Mouse (Mus musculus) ES-Bruce4 (cell line): Measurements from ENCODE around the gene Mcoln2. TPM values are rescaled to one million over a fixed set of nuclear protein-coding genes. Genes with fewer than 3 reads are reported as not detected.

Experiments
- H3K27ac ChIP-seq: 2 replicates; pipeline ENCODE4 v1.5.1; 2012; ENCODE audit warnings: low read length, inconsistent platforms; ENCODE audit not compliant: insufficient read depth
- H3K27me3 ChIP-seq: 2 replicates; pipeline ENCODE4 v1.6.1; 2012; ENCODE audit warnings: mild to moderate bottlenecking, low read length, inconsistent platforms; ENCODE audit not compliant: control insufficient read depth, poor library complexity, insufficient read depth, severe bottlenecking
- H3K36me3 ChIP-seq: 2 replicates; pipeline ENCODE4 v1.6.1; 2012; ENCODE audit warnings: inconsistent platforms, mild to moderate bottlenecking, low read length, moderate library complexity; ENCODE audit not compliant: control insufficient read depth, poor library complexity, insufficient read depth, severe bottlenecking
- H3K4me1 ChIP-seq: one replicate; pipeline ENCODE4 v1.8.1; 2011; ENCODE audit warnings: low read length; ENCODE audit not compliant: control insufficient read depth, insufficient read depth
- H3K4me3 ChIP-seq: 2 replicates; pipeline ENCODE4 v1.5.1; 2011; ENCODE audit warnings: low read depth, mild to moderate bottlenecking, low read length
- H3K9ac ChIP-seq: 2 replicates; pipeline ENCODE4 v1.6.1; 2012; ENCODE audit warnings: low read depth, mild to moderate bottlenecking, inconsistent platforms; ENCODE audit not compliant: poor library complexity, severe bottlenecking
- H3K9me3 ChIP-seq: replicated peaks from 2 replicates; pipeline ENCODE4 v1.6.1; 2012; ENCODE audit warnings: mild to moderate bottlenecking, low read length, inconsistent platforms; ENCODE audit not compliant: control insufficient read depth, poor library complexity, insufficient read depth, severe bottlenecking
- CTCF ChIP-seq: IDR thresholded peaks from one replicate; pipeline ENCODE4 v1.8.1; 2011; ENCODE audit warnings: low read depth, low read length
- EP300 ChIP-seq: IDR thresholded peaks from 2 replicates; pipeline ENCODE4 v1.6.1; 2011; ENCODE audit warnings: low read depth, low read length; ENCODE audit not compliant: insufficient read depth
- POLR2A ChIP-seq: IDR thresholded peaks from one replicate; pipeline ENCODE4 v1.8.1; 2011; ENCODE audit warnings: low read length; ENCODE audit not compliant: insufficient read depth
- polyA plus RNA-seq: library from polyadenylated mRNA; stranded (reverse); fragments of >200 nt; gene quantifications from 2 replicates; pipeline ENCODE4 v1.2.4, GENCODE M21; 2011; ENCODE audit warnings: low read depth; ENCODE audit not compliant: missing spikeins, insufficient read depth, insufficient read length

Mcoln2 gene
- polyA plus RNA-seq, 1 experiment = not detected

DNA sequence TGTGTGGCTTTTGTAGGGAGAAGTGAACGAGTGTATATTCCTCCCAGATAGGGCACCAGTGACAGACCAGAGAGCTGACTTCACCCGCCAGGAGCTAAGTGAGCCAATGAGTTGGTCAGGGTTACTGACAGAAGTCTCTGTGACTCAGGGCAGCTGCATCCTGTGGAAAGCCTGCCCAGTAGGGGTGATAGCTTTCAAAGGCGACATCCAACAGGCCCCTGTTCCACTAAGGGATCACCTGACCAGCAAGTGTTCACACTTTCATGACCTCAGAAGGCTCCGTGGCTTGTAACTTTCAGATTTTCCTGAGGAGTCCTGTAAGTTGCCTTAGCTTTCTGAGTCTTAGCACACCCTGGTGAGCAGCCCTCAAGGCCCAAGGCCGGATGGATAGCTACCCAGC is 23.4 kb downstream of the Mcoln2 start:
- Histone ChIP-seq H3K9me3 (no peaks in the 10 kb centered on the region), H3K27ac (no peak overlapping the region), H3K36me3 (no peaks in the 10 kb centered on the region), H3K4me3 (no peak overlapping the region), H3K9ac (no peak overlapping the region), H3K27me3 (no peaks in the 10 kb centered on the region), H3K4me1 (no peaks in the 10 kb centered on the region)
- TF ChIP-seq EP300 = no peak

DNA sequence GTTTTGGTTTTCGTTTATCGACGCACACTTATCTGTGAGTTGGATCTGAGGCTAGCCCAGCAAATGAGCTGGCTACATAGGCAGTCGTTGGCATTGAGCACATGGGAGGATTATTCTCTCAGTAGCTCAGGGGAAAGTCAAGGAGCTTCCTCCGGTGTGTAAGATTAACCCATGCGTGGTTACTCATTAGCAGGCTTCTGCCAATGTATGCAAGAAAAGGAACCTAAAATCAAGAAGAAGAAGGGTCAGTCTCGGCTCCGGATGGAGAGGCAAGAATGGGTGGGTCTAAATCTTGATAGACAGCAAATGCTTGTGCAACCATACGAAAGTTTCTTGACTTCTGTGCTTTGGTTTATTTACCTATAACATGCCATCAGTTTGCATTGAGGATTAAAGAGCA is 24.6 kb downstream of the Mcoln2 start:
- no peaks in the 10 kb centered on the region for H3K27me3 ChIP-seq
- no peaks in the 10 kb centered on the region for H3K36me3 ChIP-seq
- H3K9ac ChIP-seq = no peak overlapping the region
- H3K27ac ChIP-seq = no peak overlapping the region
- TF ChIP-seq POLR2A (no peak), CTCF (no peak)
- H3K4me1 ChIP-seq = no peaks in the 10 kb centered on the region
- no peaks in the 10 kb centered on the region for H3K9me3 ChIP-seq
- no peak overlapping the region for H3K4me3 ChIP-seq

DNA sequence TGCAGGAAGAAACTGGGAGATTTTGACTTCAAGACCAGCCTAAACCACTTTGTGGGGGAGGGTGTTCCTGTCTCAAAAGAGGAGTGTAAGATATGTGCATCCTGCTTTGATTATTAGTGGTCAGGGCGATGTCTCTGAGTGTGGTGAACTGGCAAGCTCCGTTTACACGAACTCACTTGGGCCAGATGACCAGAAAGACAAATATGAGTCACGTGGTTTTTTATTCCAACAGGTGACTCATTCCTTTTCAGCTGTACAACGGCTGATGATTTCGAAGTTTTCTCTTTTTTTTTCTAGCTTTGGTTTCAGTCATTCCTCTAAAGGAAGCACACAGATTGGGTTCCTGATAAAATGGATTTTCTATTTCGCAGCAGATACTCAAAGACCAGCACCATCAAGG is 27.7 kb downstream of the Mcoln2 start:
- Histone ChIP-seq H3K9me3 (no peaks in the 10 kb centered on the region), H3K4me3 (no peak overlapping the region), H3K27me3 (no peaks in the 10 kb centered on the region), H3K4me1 (no peaks in the 10 kb centered on the region), H3K9ac (no peak overlapping the region), H3K27ac (no peak overlapping the region), H3K36me3 (no peaks in the 10 kb centered on the region)
- no peak for TF ChIP-seq EP300
- TF ChIP-seq CTCF = no peak
- no peak for TF ChIP-seq POLR2A

DNA sequence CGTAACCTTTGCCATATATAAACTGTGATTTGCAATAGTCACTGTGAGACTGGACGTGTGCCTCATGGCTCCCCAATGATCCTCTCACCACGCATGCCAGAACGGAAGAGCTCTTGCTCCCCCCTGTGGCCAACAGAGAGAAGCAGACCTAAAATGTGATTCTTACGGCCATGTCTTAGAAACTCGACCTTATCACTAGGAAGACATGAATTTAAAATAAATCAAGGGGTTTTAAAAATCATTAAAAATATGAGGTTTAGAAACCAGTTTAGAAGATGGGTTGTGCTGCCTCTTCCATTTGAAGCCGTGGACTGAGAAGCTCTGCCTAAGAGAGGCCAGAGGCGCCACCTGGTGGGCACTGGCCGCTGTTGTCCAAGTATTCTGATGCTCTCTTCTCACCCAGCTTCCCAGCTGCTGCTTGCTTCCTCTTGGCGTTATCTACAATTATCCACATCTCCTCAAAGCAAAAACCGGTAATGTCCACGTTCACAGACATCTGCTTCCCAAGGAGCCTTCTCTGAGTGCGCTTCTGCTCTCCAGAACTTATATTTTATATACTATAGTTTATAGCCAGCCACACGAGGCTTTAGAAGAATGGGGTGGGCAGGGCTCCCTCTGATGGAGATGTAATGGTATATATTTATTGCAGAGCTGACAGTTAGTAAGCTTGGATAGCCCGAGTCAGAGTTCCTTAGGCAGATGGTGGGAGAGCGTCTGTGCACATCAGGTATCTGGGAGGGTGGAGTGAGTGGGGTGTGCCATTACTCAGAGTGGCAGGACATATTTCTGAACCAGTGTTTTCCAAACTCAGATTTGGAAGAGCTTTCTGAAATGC is 28.3 kb downstream of the Mcoln2 start:
- H3K27ac ChIP-seq = no peak overlapping the region
- no peaks in the 10 kb centered on the region for H3K4me1 ChIP-seq
- no peaks in the 10 kb centered on the region for H3K9me3 ChIP-seq
- H3K4me3 ChIP-seq = no peak overlapping the region
- no peak overlapping the region for H3K9ac ChIP-seq
- H3K36me3 ChIP-seq = no peaks in the 10 kb centered on the region
- TF ChIP-seq POLR2A (no peak), CTCF (peak; percentile 66)
- H3K27me3 ChIP-seq = no peaks in the 10 kb centered on the region

DNA sequence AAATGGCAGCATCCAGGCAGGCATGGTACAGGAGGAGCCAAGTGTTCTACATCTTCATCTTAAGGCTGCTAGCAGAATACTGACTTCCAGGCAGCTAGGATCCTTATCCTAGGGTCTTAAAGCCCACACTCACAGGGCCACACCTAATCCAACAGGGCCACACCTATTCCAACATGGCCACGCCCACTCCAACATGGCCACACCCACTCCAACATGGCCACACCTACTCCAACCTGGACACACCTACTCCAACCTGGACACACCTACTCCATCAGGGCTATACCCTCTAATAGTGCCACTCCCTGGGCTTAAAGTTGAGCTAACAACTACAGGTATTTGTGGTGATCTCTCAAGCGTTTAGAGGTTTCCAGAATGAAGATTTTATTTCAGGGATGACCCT is 30.7 kb downstream of the Mcoln2 start:
- TF ChIP-seq EP300 = no peak
- Histone ChIP-seq H3K4me1 (no peaks in the 10 kb centered on the region), H3K9me3 (no peaks in the 10 kb centered on the region)

DNA sequence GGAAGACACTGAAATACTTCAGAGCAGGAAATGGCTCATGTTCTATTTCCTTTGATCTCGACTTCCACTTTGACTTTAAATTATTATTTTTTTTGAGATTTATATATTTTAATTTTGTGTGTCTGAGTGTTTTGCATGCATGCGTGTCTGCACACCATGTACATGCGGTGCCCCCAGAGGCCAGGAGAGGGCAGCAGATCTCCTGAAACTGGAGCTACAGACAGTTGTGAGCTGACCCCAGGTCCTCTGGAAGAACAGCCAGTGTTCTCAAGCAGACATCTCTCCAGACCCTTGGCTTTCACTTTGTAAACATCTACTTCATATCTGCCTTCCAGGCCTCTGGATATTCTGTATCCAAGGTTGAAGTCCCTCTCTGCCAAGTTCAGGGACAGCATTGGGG is 31.4 kb downstream of the Mcoln2 start:
- H3K9ac ChIP-seq = no peak overlapping the region
- TF ChIP-seq POLR2A = no peak
- TF ChIP-seq CTCF = peak; percentile 68
- TF ChIP-seq EP300 = no peak
- no peak overlapping the region for H3K4me3 ChIP-seq
- no peaks in the 10 kb centered on the region for H3K4me1 ChIP-seq
- no peaks in the 10 kb centered on the region for H3K27me3 ChIP-seq
- no peak overlapping the region for H3K27ac ChIP-seq
- no peaks in the 10 kb centered on the region for H3K36me3 ChIP-seq
- H3K9me3 ChIP-seq = no peaks in the 10 kb centered on the region

More for the DNA sequence above, 30.7 kb downstream of the Mcoln2 start:
- Histone ChIP-seq H3K4me3 (no peak overlapping the region), H3K27ac (no peak overlapping the region), H3K9ac (no peak overlapping the region), H3K27me3 (no peaks in the 10 kb centered on the region), H3K36me3 (no peaks in the 10 kb centered on the region)
